ENCODE assay signal across 21 mouse cellular contexts in the genomic region with DNA sequence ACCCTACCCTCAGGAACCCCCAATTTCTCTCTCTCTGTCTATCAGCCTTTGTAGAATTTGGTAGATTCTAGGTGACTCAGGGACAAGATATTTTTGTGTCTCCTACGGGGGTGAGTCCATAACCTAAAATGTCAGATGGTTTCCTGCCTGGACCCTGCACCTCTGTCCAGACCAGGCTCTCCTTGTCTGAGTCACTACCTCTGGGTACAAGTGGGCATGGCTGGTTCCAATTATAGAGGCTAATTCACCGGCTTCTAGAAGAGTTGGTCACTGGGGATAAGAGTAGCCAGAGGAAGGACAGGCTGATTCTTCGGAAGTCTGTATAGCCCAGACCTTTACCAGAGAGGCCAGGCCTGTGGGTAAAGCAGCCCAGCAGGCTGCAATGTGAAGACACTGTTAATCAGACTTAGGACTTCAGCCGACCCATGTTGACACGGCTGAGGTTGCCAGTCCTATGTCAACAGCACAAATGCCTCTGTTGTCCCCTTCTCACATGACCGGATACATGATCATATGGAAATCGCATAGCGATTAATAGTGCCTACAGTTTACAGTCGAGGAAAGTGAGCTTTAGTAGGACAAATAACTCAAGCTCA. TPM values are rescaled to one million over a fixed set of nuclear protein-coding genes. Genes with fewer than 3 reads are reported as not detected.
DNase-seq lines count a peak whose midpoint lies in the region; ATAC-seq and TF ChIP-seq lines count a peak whose summit lies in the region.
"Had no signal": no experiment of that assay in that cellular context is flagged by ENCODE, and none has a peak within 500 bp of the region (broad histone marks: within the 10 kb centered on the region; RNA-seq: fewer than 3 reads in every experiment).

No protein-coding gene starts in this region.

- no peaks in the 10 kb centered on the region for H3K9me3 ChIP-seq in liver, embryonic 11.5 days (ENCODE audit: control insufficient read depth, low read length)
- H3K9me3 ChIP-seq: forebrain, embryonic 12.5 days; heart, embryonic 15.5 days; limb, embryonic 12.5 days; midbrain, embryonic 10.5 days had no signal

- no peaks in the 10 kb centered on the region for H3K79me2 ChIP-seq in liver, adult 2 months (ENCODE audit: control insufficient read depth, insufficient read depth, low read length)
- no peaks in the 10 kb centered on the region for H3K79me2 ChIP-seq in myocyte (ENCODE audit: control insufficient read depth, insufficient read depth)

- no peak for TF ChIP-seq CTCF in liver, adult 2 months (IDR thresholded peaks at IDR 0.05; ENCODE audit: low read depth, low read length)

- H3K4me3 ChIP-seq in liver, adult 2 months (ENCODE audit: insufficient read depth, low read depth, low read length), result no peak overlapping the region
- H3K4me3 ChIP-seq in liver, embryonic 11.5 days (ENCODE audit: low read depth, low read length), result no peak overlapping the region
- no peak overlapping the region for H3K4me3 ChIP-seq in myocyte
- H3K4me3 ChIP-seq: forebrain, embryonic 12.5 days; heart, embryonic 15.5 days; limb, embryonic 12.5 days; midbrain, embryonic 10.5 days had no signal

- no peak overlapping the region for H3K27ac ChIP-seq in liver, adult 2 months (replicated peaks; ENCODE audit: insufficient read depth, low read depth, low read length)
- no peak overlapping the region for H3K27ac ChIP-seq in liver, embryonic 11.5 days (ENCODE audit: low read depth, low read length)
- H3K27ac ChIP-seq: forebrain, embryonic 12.5 days; heart, embryonic 15.5 days; hindbrain, postnatal 0 days; macrophage; midbrain, embryonic 10.5 days had no signal

- no peaks in the 10 kb centered on the region for H3K27me3 ChIP-seq in liver, adult 2 months (ENCODE audit: control insufficient read depth, insufficient read depth, low read length)
- no peaks in the 10 kb centered on the region for H3K27me3 ChIP-seq in liver, embryonic 11.5 days (replicated peaks; ENCODE audit: control insufficient read depth, insufficient read depth, low read length)
- no peaks in the 10 kb centered on the region for H3K27me3 ChIP-seq in myocyte (ENCODE audit: control insufficient read depth, insufficient read depth, insufficient read length)
- H3K27me3 ChIP-seq: CH12.LX; forebrain, embryonic 12.5 days; heart, embryonic 15.5 days; limb, embryonic 12.5 days had no signal

- peaks cover 5% of the 10 kb centered on the region; the same call in 1 of the 2 replicates for H3K36me3 ChIP-seq in liver, adult 2 months (ENCODE audit: control insufficient read depth, insufficient read depth, low read length)
- no peaks in the 10 kb centered on the region for H3K36me3 ChIP-seq in liver, embryonic 11.5 days (ENCODE audit: control insufficient read depth, insufficient read depth, low read length)
- peaks cover 62% of the 10 kb centered on the region for H3K36me3 ChIP-seq in myocyte (ENCODE audit: control insufficient read depth, insufficient read depth)
- H3K36me3 ChIP-seq: forebrain, embryonic 12.5 days; limb, embryonic 12.5 days; midbrain, embryonic 10.5 days had no signal

- H3K4me2 ChIP-seq in liver, embryonic 11.5 days, result no peak overlapping the region
- peak overlapping the region; percentile 69 for H3K4me2 ChIP-seq in myocyte (ENCODE audit: low read depth)
- H3K4me2 ChIP-seq: forebrain, embryonic 12.5 days; heart, embryonic 15.5 days; limb, embryonic 12.5 days had no signal

- H3K9ac ChIP-seq in liver, adult 2 months (ENCODE audit: low read depth, low read length), result no peak overlapping the region
- H3K9ac ChIP-seq in liver, embryonic 11.5 days (ENCODE audit: low read depth, low read length), result no peak overlapping the region
- H3K9ac ChIP-seq: forebrain, embryonic 12.5 days; heart, embryonic 15.5 days; limb, embryonic 12.5 days had no signal

- peaks cover 8% of the 10 kb centered on the region for H3K4me1 ChIP-seq in liver, adult 2 months (ENCODE audit: control insufficient read depth, insufficient read depth, low read length)
- H3K4me1 ChIP-seq in liver, embryonic 11.5 days (replicated peaks; ENCODE audit: control insufficient read depth, insufficient read depth, low read length), result no peaks in the 10 kb centered on the region
- H3K4me1 ChIP-seq: forebrain, embryonic 12.5 days; heart, embryonic 15.5 days; limb, embryonic 12.5 days; midbrain, embryonic 10.5 days had no signal

- TF ChIP-seq POLR2A in liver, adult 2 months (IDR thresholded peaks at IDR 0.05; ENCODE audit: extremely low read depth, insufficient read depth, low read length), result no peak
- no peak for TF ChIP-seq POLR2A in myocyte (IDR thresholded peaks at IDR 0.05; ENCODE audit: insufficient read length, low read depth)

- WGBS in liver, adult 2 months, result 29% methylated on average over 9 of the region's 9 CpGs
- 78% methylated on average over 9 of the region's 9 CpGs for WGBS in liver, embryonic 11.5 days

- H3ac ChIP-seq in myocyte (ENCODE audit: control insufficient read depth, insufficient read length), result no peak overlapping the region

- peak; percentile 78 for DNase-seq in liver, adult 2 months (ENCODE audit: extremely low read depth, low read depth, low spot score)
- no peak for DNase-seq in liver
- DNase-seq in Muller cell, postnatal 12 days (ENCODE audit: inconsistent ontology term), result peak; percentile 60
- DNase-seq in liver, embryonic 11.5 days (ENCODE audit: low spot score), result no peak
- DNase-seq in frontal cortex, adult 2 months (ENCODE audit: extremely low spot score in 1 of 2, low spot score in 1 of 2), result no peak
- no peak for DNase-seq in urinary bladder, postnatal 14 days (ENCODE audit: low spot score)
- DNase-seq in left cerebral cortex, adult 11 months (ENCODE audit: low spot score), result no peak
- DNase-seq: gastrocnemius, postnatal 14 days; heart, adult 18-20 months; kidney, adult 9 months; kidney, postnatal 36 days; layer of hippocampus, adult 9-11 months; right cerebral cortex, adult 18-20 months had no signal

- peak; percentile 55; the same call in 1 of the 2 replicates for ATAC-seq in liver, embryonic 11.5 days (replicated peaks; ENCODE audit: low FRiP score)
- ATAC-seq: hindbrain, postnatal 0 days had no signal

TF ChIP-seq in myocyte, 11 proteins besides CTCF, POLR2A, EP300 and RAD21:
- TF ChIP-seq SRF (IDR thresholded peaks at IDR 0.05; ENCODE audit: control insufficient read depth, insufficient read length, low read depth) (no peak), TCF12 (IDR thresholded peaks at IDR 0.05; ENCODE audit: insufficient read depth, poor library complexity, severe bottlenecking) (no peak), REST (IDR thresholded peaks at IDR 0.05; ENCODE audit: insufficient read depth, insufficient read length) (no peak), USF1 (IDR thresholded peaks at IDR 0.05; ENCODE audit: low read depth) (no peak), E2F4 (IDR thresholded peaks at IDR 0.05; ENCODE audit: insufficient read depth) (no peak), MYOG (IDR thresholded peaks at IDR 0.05; ENCODE audit: control insufficient read depth in 1 of 3, insufficient read depth in 1 of 3, insufficient read length in 2 of 3, low read depth in 2 of 3) (no peak), TCF3 (IDR thresholded peaks at IDR 0.05; ENCODE audit: insufficient read length, low read depth) (no peak), POLR2AphosphoS2 (IDR thresholded peaks at IDR 0.05; ENCODE audit: insufficient read length, low read depth) (no peak), MYOD1 (IDR thresholded peaks at IDR 0.05; ENCODE audit: control insufficient read depth in 1 of 3, insufficient read length in 2 of 3, low read depth in 2 of 3) (no peak), CEBPB (IDR thresholded peaks at IDR 0.05; ENCODE audit: insufficient read depth, poor library complexity, severe bottlenecking) (no peak), MAX (IDR thresholded peaks at IDR 0.05; ENCODE audit: low read depth) (no peak)
TF ChIP-seq in myocyte: peak in this region for 0.

RNA-seq across cellular contexts. Expression of a gene that starts 13.2 kb away (rescaled TPM):
- 12.4 and 14.4 TPM in 2 replicates for total RNA-seq in liver, adult 2 months (2014; rRNA removed)
- 7.3 and 10.9 TPM in 2 replicates for polyA plus RNA-seq in liver, adult 2 months (2012; rRNA removed)
- 28.6 and 30.3 TPM in 2 replicates for polyA plus RNA-seq in liver, embryonic 11.5 days (2014; fragmentation: Nextera tagmentation; extraction: Ambion mirVana)
- polyA plus RNA-seq in myocyte (2012; fragmentation: generic; extraction: Trizol), result 122 TPM
- 14.1 and 16.0 TPM in 2 replicates for polyA plus RNA-seq in frontal cortex, adult 2 months (2012; rRNA removed)

Comparison
In these comparisons a context has a peak if more than half of its experiments do, and no peak if none do; other contexts are left out.
1. DNase-seq: peak in liver, adult 2 months (single experiment) and Muller cell, postnatal 12 days (single experiment); none in liver (single experiment), liver, embryonic 11.5 days (single experiment), frontal cortex, adult 2 months (0 of 2), urinary bladder, postnatal 14 days (single experiment) and left cerebral cortex, adult 11 months (single experiment).